In genomic region chr8:90856952-90857351, GRCm38 (mm10) we compare ENCODE assay signal across 36 mouse cellular contexts. TPM values are rescaled to one million over a fixed set of nuclear protein-coding genes. Genes with fewer than 3 reads are reported as not detected.
DNase-seq lines count a peak whose midpoint lies in the region; ATAC-seq and TF ChIP-seq lines count a peak whose summit lies in the region.
"Had no signal": no experiment of that assay in that cellular context is flagged by ENCODE, and none has a peak within 500 bp of the region (broad histone marks: within the 10 kb centered on the region; RNA-seq: fewer than 3 reads in every experiment).

No protein-coding gene starts in this region.

- H3K4me1 ChIP-seq in intestine, postnatal 0 days (replicated peaks; ENCODE audit: control insufficient read depth, insufficient read depth, low read length), result no peaks in the 10 kb centered on the region
- H3K4me1 ChIP-seq in intestine, embryonic 16.5 days (ENCODE audit: control insufficient read depth, insufficient read depth, low read length), result peaks cover 11% of the 10 kb centered on the region
- H3K4me1 ChIP-seq in ES-Bruce4 (ENCODE audit: control insufficient read depth, insufficient read depth, low read length) (peaks cover 14% of the 10 kb centered on the region), ES-E14 (ENCODE audit: control insufficient read depth in 2 of 2, insufficient read depth in 2 of 2, low read length in 2 of 2, poor library complexity in 1 of 2) (peaks cover 13 to 43% of the 10 kb centered on the region in 2 experiments)
- H3K4me1 ChIP-seq in embryonic facial prominence, embryonic 12.5 days, result peaks cover 33% of the 10 kb centered on the region

- no peak overlapping the region for H3K4me3 ChIP-seq in intestine, postnatal 0 days (ENCODE audit: low read depth, low read length)
- no peak overlapping the region for H3K4me3 ChIP-seq in intestine, embryonic 16.5 days (ENCODE audit: low read length)
- H3K4me3 ChIP-seq in ES-Bruce4 (ENCODE audit: low read depth, low read length) (no peak overlapping the region), ES-E14 (ENCODE audit: insufficient read depth in 1 of 2, low read depth in 1 of 2, low read length in 2 of 2, poor library complexity in 1 of 2, severe bottlenecking in 1 of 2) (no peak overlapping the region)
- no peak overlapping the region for H3K4me3 ChIP-seq in embryonic facial prominence, embryonic 12.5 days
- H3K4me3 ChIP-seq: embryonic facial prominence, embryonic 13.5 days; heart, adult 2 months; heart, embryonic 13.5 days; intestine, embryonic 15.5 days; left cerebral cortex, adult 2 months; limb, embryonic 13.5 days; liver, embryonic 15.5 days; lung, embryonic 15.5 days had no signal

- TF ChIP-seq CTCF in intestine, postnatal 0 days (IDR thresholded peaks at IDR 0.05; ENCODE audit: low read depth), result no peak
- TF ChIP-seq CTCF in ES-Bruce4 (IDR thresholded peaks at IDR 0.05; ENCODE audit: low read depth, low read length), result no peak

- 48% methylated on average over 1 of the region's 1 CpGs for WGBS in intestine, postnatal 0 days
- 64% methylated on average over 1 of the region's 1 CpGs for WGBS in intestine, embryonic 16.5 days
- 31% methylated on average over 1 of the region's 1 CpGs for WGBS in embryonic facial prominence, embryonic 12.5 days

- no peak overlapping the region for H3K27ac ChIP-seq in intestine, postnatal 0 days (ENCODE audit: low read depth, low read length)
- no peak overlapping the region for H3K27ac ChIP-seq in intestine, embryonic 16.5 days (ENCODE audit: low read length)
- H3K27ac ChIP-seq in ES-Bruce4 (ENCODE audit: insufficient read depth, low read length) (peak overlapping the region; percentile 59), ES-E14 (ENCODE audit: insufficient read depth, low read depth, low read length, poor library complexity, severe bottlenecking) (peak overlapping the region; percentile 56; the same call in 1 of the 2 replicates)
- peak overlapping the region; percentile 23 for H3K27ac ChIP-seq in embryonic facial prominence, embryonic 12.5 days
- H3K27ac ChIP-seq: embryonic facial prominence, embryonic 13.5 days; heart, adult 2 months; heart, embryonic 13.5 days; intestine, embryonic 15.5 days; left cerebral cortex, adult 2 months; limb, embryonic 13.5 days; liver, embryonic 15.5 days; lung, embryonic 15.5 days; stomach, postnatal 0 days had no signal

- 0 out of 2 replicates have a peak, but pooled peaks have one; percentile 4 for ATAC-seq in intestine, postnatal 0 days
- no peak for ATAC-seq in intestine, embryonic 16.5 days
- ATAC-seq in embryonic facial prominence, embryonic 12.5 days (ENCODE audit: insufficient number of reproducible peaks, insufficient read depth, low FRiP score, low TSS enrichment), result no peak
- ATAC-seq: CD4-positive, CD25-positive, alpha-beta regulatory T cell, adult 4 months; forebrain, postnatal 0 days; hindbrain, embryonic 16.5 days; intestine, embryonic 15.5 days had no signal

- peaks cover 4% of the 10 kb centered on the region; the same call in 1 of the 2 replicates for H3K36me3 ChIP-seq in intestine, postnatal 0 days (ENCODE audit: control insufficient read depth, insufficient read depth)
- H3K36me3 ChIP-seq in intestine, embryonic 16.5 days (ENCODE audit: control insufficient read depth, insufficient read depth, low read length), result no peaks in the 10 kb centered on the region
- no peaks in the 10 kb centered on the region for H3K36me3 ChIP-seq in ES-Bruce4 (ENCODE audit: control insufficient read depth, insufficient read depth, low read length, poor library complexity, severe bottlenecking)
- H3K36me3 ChIP-seq in ES-E14 (ENCODE audit: control insufficient read depth, insufficient read depth, low read length, poor library complexity, severe bottlenecking), result no peaks in the 10 kb centered on the region; the same call in 1 of the 2 replicates
- peaks cover 2% of the 10 kb centered on the region; the same call in 1 of the 2 replicates for H3K36me3 ChIP-seq in embryonic facial prominence, embryonic 12.5 days
- H3K36me3 ChIP-seq: embryonic facial prominence, embryonic 13.5 days; G1E; heart, embryonic 13.5 days; intestine, embryonic 15.5 days; limb, embryonic 13.5 days; liver, embryonic 15.5 days; lung, embryonic 15.5 days had no signal

- in situ Hi-C loops in ES-E14 (cut with MboI; ENCODE audit: low sequenced_read_pairs in 2 of 2, unreplicated experiment in 2 of 2), result no loop called here

- TF ChIP-seq EP300 in ES-Bruce4 (IDR thresholded peaks at IDR 0.05; ENCODE audit: insufficient read depth, low read depth, low read length), result peak; percentile 83

- H3K9me3 ChIP-seq in intestine, postnatal 0 days (ENCODE audit: control insufficient read depth), result no peaks in the 10 kb centered on the region
- H3K9me3 ChIP-seq in intestine, embryonic 16.5 days (ENCODE audit: control insufficient read depth, low read length), result no peaks in the 10 kb centered on the region
- H3K9me3 ChIP-seq in ES-Bruce4 (replicated peaks; ENCODE audit: control insufficient read depth, insufficient read depth, low read length, poor library complexity, severe bottlenecking) (no peaks in the 10 kb centered on the region), ES-E14 (ENCODE audit: control insufficient read depth, insufficient read depth, low read depth, low read length) (no peaks in the 10 kb centered on the region)
- H3K9me3 ChIP-seq in embryonic facial prominence, embryonic 12.5 days, result no peaks in the 10 kb centered on the region
- H3K9me3 ChIP-seq: embryonic facial prominence, embryonic 13.5 days; G1E; heart, embryonic 13.5 days; intestine, embryonic 15.5 days; limb, embryonic 13.5 days; liver, embryonic 15.5 days; lung, embryonic 15.5 days had no signal

- H3K9ac ChIP-seq in intestine, postnatal 0 days (ENCODE audit: low read depth, low read length), result no peak overlapping the region
- no peak overlapping the region for H3K9ac ChIP-seq in intestine, embryonic 16.5 days (ENCODE audit: low read depth, low read length)
- H3K9ac ChIP-seq in ES-Bruce4 (ENCODE audit: low read depth, poor library complexity, severe bottlenecking) (no peak overlapping the region), ES-E14 (ENCODE audit: insufficient read depth, low read depth, low read length, poor library complexity, severe bottlenecking) (no peak overlapping the region)
- no peak overlapping the region for H3K9ac ChIP-seq in embryonic facial prominence, embryonic 12.5 days
- H3K9ac ChIP-seq: embryonic facial prominence, embryonic 13.5 days; forebrain, postnatal 0 days; heart, embryonic 13.5 days; intestine, embryonic 15.5 days; limb, embryonic 13.5 days; liver, embryonic 15.5 days; lung, embryonic 15.5 days had no signal

- H3K27me3 ChIP-seq in intestine, postnatal 0 days (replicated peaks; ENCODE audit: control insufficient read depth, insufficient read depth, low read length), result no peaks in the 10 kb centered on the region
- H3K27me3 ChIP-seq in intestine, embryonic 16.5 days (replicated peaks; ENCODE audit: control insufficient read depth, insufficient read depth, low read length), result no peaks in the 10 kb centered on the region
- H3K27me3 ChIP-seq in ES-Bruce4 (ENCODE audit: control insufficient read depth, insufficient read depth, low read length, poor library complexity, severe bottlenecking), result no peaks in the 10 kb centered on the region
- no peaks in the 10 kb centered on the region for H3K27me3 ChIP-seq in embryonic facial prominence, embryonic 12.5 days
- H3K27me3 ChIP-seq: embryonic facial prominence, embryonic 13.5 days; heart, embryonic 13.5 days; intestine, embryonic 15.5 days; limb, embryonic 13.5 days; liver, embryonic 15.5 days; lung, embryonic 15.5 days had no signal

- H3K4me2 ChIP-seq in intestine, postnatal 0 days (replicated peaks; ENCODE audit: low read depth), result no peak overlapping the region
- no peak overlapping the region for H3K4me2 ChIP-seq in intestine, embryonic 16.5 days (ENCODE audit: low read depth, low read length)
- no peak overlapping the region for H3K4me2 ChIP-seq in embryonic facial prominence, embryonic 12.5 days (replicated peaks)
- H3K4me2 ChIP-seq: embryonic facial prominence, embryonic 13.5 days; heart, embryonic 13.5 days; intestine, embryonic 15.5 days; limb, embryonic 13.5 days; liver, embryonic 15.5 days; lung, embryonic 15.5 days had no signal

- no peak for DNase-seq in ES-E14 (ENCODE audit: low read depth, low spot score)
- DNase-seq in lung, postnatal 14 days, result no peak
- no peak for DNase-seq in embryo, embryonic 9.5 days (ENCODE audit: extremely low spot score)
- DNase-seq: adrenal gland, postnatal 25 days; cerebellum, adult 8-10 months; cerebellum, postnatal 25 days; forebrain, postnatal 0 days; heart, adult 2 months; heart, postnatal 14 days; kidney, adult 9 months; kidney, postnatal 10 days; lung, postnatal 36 days; midbrain, embryonic 14.5 days; right cerebral cortex, adult 18-20 months; spleen, adult 18-20 months; thymus, adult 2 months; thymus, postnatal 36 days had no signal

- TF ChIP-seq POLR2A in ES-Bruce4 (IDR thresholded peaks at IDR 0.05; ENCODE audit: insufficient read depth, low read length), result no peak

TF ChIP-seq in ES-E14, 5 proteins besides CTCF, POLR2A, EP300 and RAD21:
- no peak for TF ChIP-seq ZNF384 (IDR thresholded peaks at IDR 0.05; ENCODE audit: low read depth, low read length)
- TF ChIP-seq ZC3H11A (IDR thresholded peaks at IDR 0.05; ENCODE audit: borderline replicate concordance, low read depth, low read length), result no peak
- no peak for TF ChIP-seq HCFC1 (IDR thresholded peaks at IDR 0.05; ENCODE audit: borderline replicate concordance, insufficient read depth, low read length)
- TF ChIP-seq MAFK (IDR thresholded peaks at IDR 0.05; ENCODE audit: insufficient read depth, low read depth, low read length), result no peak
- no peak for TF ChIP-seq CHD2 (IDR thresholded peaks at IDR 0.05; ENCODE audit: low read depth, low read length)

RNA-seq across cellular contexts. Expression of gene Chd9, which starts 28.8 kb away (rescaled TPM):
- 234 and 236 TPM in 2 replicates for polyA plus RNA-seq in intestine, postnatal 0 days (2015; fragmentation: Nextera tagmentation; extraction: Ambion mirVana)
- 283 and 397 TPM in 2 replicates for polyA plus RNA-seq in intestine, embryonic 16.5 days (2015; fragmentation: Nextera tagmentation; extraction: Ambion mirVana)
- polyA plus RNA-seq in ES-Bruce4 (2011; ENCODE audit: insufficient read depth, insufficient read length, low read depth, missing spikeins), result 67.7 and 71.6 TPM in 2 replicates
- 32.4 and 41.6 TPM in 2 replicates for total RNA-seq in ES-E14 (2012; rRNA removed)
- 65.3 and 67.2 TPM in 2 replicates for polyA plus RNA-seq in embryonic facial prominence, embryonic 12.5 days (2016; fragmentation: Nextera tagmentation; extraction: Ambion mirVana)

RNA-seq across cellular contexts. Expression of gene Gm19935, which starts 39.8 kb away (rescaled TPM):
- polyA plus RNA-seq in intestine, postnatal 0 days (2015; fragmentation: Nextera tagmentation; extraction: Ambion mirVana), result 0.16 TPM in 1 of 2 replicates, not detected in the other
- 0.18 TPM in 1 of 2 replicates, not detected in the other for polyA plus RNA-seq in intestine, embryonic 16.5 days (2015; fragmentation: Nextera tagmentation; extraction: Ambion mirVana)
- not detected in 2 replicates for polyA plus RNA-seq in ES-Bruce4 (2011; ENCODE audit: insufficient read depth, insufficient read length, low read depth, missing spikeins)
- 0.32 and 0.49 TPM in 2 replicates for total RNA-seq in ES-E14 (2012; rRNA removed)
- not detected in 2 replicates for polyA plus RNA-seq in embryonic facial prominence, embryonic 12.5 days (2016; fragmentation: Nextera tagmentation; extraction: Ambion mirVana)
- total RNA-seq: adrenal gland, postnatal 25 days; G1E; gastrocnemius, adult 8-10 months; gastrocnemius, postnatal 4 days; heart, adult 2 months; megakaryocyte-erythroid progenitor cell, adult 5-6 weeks had no signal
- polyA plus RNA-seq: CD4-positive, CD25-positive, alpha-beta regulatory T cell, adult 4 months; embryonic facial prominence, embryonic 13.5 days; forebrain, embryonic 11.5 days; G1E; heart, embryonic 13.5 days; limb, embryonic 13.5 days; liver, embryonic 15.5 days had no signal

Comparison
In these comparisons a context has a peak if more than half of its experiments do, and no peak if none do; other contexts are left out.
1. H3K27ac ChIP-seq: peak in ES-Bruce4 (single experiment), ES-E14 (single experiment) and embryonic facial prominence, embryonic 12.5 days (single experiment); none in intestine, postnatal 0 days (single experiment) and intestine, embryonic 16.5 days (single experiment).